Mouse (Mus musculus) left cerebral cortex, postnatal 4 days (tissue): ENCODE results near the gene Lgalsl. TPM values are rescaled to one million over a fixed set of nuclear protein-coding genes. Genes with fewer than 3 reads are reported as not detected.

Experiments
- DNase-seq: peaks from one replicate; pipeline ENCODE4 v3.0.0-alpha.2; 2022
- intact Hi-C: fragments of 180-260 bp; cut with DNase I; formaldehyde crosslinking; loops from one replicate; pipeline ENCODE4 v1.15.1; 2025
- total RNA-seq, 2 experiments: library from RNA; stranded (reverse); gene quantifications; 2 replicates each; pipeline ENCODE4 v1.2.3; 2021

Lgalsl gene
- total RNA-seq, 2 experiments from 2014 or later, result 86.3 to 90.8 TPM

DNA sequence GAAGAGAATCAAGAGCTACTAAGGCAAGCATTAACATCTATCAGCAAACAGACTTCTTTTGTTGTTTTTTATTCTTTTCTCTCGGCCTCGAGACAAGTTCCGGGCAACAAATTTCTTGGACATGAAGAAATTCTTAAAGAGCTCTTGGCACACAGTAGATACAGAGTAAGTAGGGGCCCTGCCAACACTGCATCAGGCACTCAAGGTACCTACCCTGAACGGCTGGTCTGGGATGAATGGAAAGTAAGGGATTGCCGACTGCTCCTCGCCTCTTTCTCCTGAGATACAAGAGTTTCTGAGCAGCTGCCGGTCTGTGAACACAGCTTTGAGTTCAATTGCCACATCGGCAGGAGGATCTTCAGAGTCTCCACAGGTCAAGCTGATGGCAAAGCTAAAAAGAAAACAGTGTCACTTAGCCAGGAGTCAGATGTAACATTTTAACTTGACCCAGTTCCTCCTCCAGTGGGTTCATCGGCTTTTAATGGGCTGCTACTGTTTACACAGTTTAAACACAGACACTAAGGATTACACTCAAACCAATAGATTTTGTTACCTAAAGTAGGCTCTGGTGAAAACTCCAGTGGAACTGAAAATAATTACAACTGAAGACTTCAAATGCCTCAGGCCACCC is 1.7 kb downstream of the Lgalsl start:
- no peak for DNase-seq
- intact Hi-C loops, result no loop called here

DNA sequence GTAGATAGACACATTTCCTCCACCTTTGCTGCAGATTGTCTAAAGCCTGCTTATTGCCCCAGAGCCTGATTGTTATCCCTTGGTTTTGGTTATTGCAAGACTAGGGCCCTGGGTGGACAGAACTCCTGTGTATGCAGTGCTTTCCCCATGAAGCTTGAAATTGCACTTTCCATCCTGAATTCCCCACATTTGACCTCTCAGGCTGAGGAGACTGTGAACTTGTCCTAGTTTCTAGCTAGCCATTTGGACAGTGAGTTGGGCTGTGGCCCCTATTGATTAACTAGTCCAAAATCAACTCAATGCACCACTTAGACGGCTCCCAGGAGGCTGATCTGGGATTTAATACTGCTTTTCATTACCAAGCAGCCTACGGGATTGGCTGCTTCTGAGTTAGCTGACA is 6.9 kb downstream of the Lgalsl start:
- no peak for DNase-seq
- intact Hi-C loops, result no loop called here

- intact Hi-C loops, result no loop called here
- no peak for DNase-seq
Measured at GRCm38 (mm10) chr11:20823301-20823700, 7.6 kb downstream of the Lgalsl start.

DNA sequence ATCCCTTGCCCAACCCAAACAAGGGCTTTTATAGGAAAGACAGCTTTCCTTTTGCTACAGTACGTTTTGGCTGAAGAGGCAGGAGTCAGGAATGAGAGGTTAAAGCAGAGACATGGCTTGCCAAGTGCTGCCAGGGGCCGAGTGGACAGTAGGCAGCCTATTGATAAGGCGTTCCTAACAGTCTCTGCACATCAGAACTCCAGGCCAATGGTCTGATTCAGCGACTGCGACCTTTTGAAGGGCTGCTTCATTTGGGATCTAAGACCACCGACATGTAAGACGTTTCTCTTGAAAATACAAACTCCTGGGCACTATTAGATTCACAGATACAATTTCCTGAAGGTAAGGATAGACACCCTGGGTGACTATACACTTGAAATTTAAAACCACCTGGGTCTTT is 9.5 kb downstream of the Lgalsl start:
- DNase-seq, result no peak
- intact Hi-C loops, result no loop called here

DNA sequence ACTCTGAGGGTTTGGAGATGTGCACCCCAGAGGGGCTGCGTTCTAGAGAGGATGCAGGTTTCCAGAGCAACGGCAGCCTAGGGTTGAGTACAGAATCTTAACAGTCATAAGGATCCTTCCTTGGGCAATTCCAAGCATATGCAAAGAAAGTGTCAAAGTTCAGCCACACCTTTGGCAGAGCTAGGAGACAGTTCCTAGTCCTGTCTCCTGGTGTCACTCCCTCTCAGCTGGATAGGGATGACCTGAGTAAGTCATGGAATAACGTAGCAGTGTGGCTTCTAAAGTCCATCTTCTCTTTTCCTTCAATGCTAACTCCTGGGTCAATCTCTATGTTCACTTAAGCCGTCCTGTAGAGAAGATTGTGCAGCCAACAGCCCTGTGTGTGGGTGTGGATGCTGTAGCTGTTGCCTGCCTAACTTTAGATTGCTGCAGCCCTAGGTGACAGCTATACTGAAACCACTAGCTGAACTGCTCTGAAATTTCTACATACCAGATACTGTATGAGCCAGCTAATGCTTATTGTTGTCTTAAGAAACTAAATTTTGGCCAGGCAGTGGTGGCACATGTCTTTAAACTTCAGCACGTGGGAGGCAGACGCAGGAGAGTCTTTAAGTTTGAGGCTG is 16.8 kb downstream of the Lgalsl start:
- DNase-seq, result no peak
- intact Hi-C loops, result no loop called here

- intact Hi-C loops, result no loop called here
- DNase-seq, result no peak
Measured at GRCm38 (mm10) chr11:20812153-20812887, 18.5 kb downstream of the Lgalsl start.

DNA sequence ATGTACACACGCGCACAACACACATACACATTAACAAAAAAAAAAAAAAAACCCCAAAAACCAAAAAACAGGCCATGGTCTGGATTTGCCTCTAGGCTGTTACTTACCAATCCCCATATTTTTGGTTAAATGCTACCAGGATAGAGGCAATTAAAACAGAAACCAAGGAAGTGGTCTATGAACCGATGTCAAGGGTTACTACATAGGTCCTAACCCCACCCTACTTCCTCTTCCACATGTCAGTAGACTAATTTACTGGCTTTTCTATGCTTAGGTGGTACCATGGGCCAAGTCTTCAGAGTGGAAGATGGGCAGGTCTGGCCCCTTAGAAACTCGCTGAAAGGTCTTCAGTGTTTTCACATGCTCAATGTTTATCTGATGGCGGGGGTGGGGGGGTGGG is 24.2 kb downstream of the Lgalsl start:
- no peak for DNase-seq
- intact Hi-C loops, result no loop called here

DNA sequence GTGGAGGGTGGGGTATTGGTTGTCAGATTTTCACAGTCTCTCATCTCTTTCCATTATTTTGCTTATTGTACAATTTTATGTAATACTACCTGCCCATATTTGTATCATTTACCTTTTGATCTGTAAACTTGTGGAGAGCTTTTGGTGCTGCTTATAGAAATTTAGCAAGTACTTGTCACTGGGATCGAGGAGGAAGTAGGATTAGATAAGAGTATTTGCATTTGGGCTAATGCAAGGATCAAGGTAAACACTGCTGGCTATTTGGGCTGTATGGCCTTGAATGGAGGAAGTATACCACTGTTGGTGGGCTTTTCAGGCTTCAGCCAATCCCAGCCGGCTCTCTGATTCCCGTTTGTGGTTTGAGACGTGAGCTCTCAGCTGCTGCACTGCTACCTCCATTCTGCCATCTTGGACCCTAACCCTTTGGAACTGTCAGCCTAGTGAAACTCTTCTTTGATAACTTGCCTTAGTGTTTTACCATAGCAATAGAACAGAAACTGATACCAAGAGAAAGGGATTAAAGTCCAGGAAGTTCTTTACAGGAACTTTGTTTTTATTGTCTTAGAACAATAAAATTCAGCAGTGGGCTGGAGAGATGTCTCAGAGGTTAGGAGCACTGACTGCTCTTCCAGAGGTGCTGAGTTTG is 25.1 kb downstream of the Lgalsl start:
- DNase-seq, result no peak
- intact Hi-C loops, result no loop called here

GRCm38 (mm10) chr11:20804416-20804815 is 26.4 kb downstream of the Lgalsl start:
- intact Hi-C loops, result no loop called here
- no peak for DNase-seq

DNA sequence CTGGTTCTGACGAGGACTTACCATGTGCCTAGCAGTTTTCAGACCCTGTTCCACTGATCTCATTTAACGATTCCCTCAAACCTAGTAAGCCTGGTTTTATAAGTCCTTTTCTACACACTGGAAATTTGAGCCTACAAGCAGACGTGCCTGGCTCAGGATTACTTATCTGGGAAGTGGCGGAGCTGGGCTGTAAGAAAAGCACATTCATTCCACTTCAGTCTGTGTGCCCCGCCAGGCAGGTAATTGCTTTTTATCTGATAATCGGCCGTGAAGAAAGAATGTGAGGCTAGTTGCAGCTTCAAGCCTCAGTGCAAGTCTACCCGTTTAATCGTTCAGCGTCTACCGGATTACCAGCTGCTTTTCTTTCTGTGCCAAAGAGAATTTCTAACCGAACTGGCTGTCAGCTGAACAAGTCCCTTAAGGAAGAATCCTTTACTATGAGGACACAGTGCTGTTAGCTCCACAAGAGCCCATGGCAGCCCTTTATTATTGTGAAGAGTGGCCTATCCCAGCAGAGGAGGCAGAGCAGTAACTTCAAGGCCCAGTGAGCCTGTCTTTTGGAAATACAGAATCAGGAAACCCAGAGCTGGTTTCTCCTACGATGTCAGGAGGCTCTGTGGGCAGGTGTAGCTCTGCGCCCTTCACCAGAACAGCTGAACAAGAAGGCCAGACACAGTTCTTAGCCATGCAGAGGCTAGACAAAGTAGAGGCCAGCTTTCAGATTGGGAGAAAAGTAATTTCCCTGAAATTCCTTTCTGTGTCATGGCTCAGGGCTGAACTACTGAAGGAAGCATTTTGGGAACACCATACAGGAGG is 30.4 kb downstream of the Lgalsl start:
- intact Hi-C loops, result no loop called here
- DNase-seq, result no peak

- intact Hi-C loops, result loop anchor here (5.0 to 10.0 kb wide), 2 partner anchors 379 to 657 kb away; no protein-coding TSS in a partner anchor
Measured at GRCm38 (mm10) chr11:20797841-20798240, 33.0 kb downstream of the Lgalsl start.

GRCm38 (mm10) chr11:20795466-20795865 is 35.4 kb downstream of the Lgalsl start:
- no peak for DNase-seq
- intact Hi-C loops, result loop anchor here (2.0 to 10.0 kb wide), 3 partner anchors 119 to 659 kb away; no protein-coding TSS in a partner anchor

More at GRCm38 (mm10) chr11:20797841-20798240, 33.0 kb downstream of the Lgalsl start:
- DNase-seq, result no peak

GRCm38 (mm10) chr11:20794913-20795254 is 36.0 kb downstream of the Lgalsl start:
- intact Hi-C loops, result loop anchor here (2.0 to 10.0 kb wide), 3 partner anchors 120 to 660 kb away; no protein-coding TSS in a partner anchor
- no peak for DNase-seq

- intact Hi-C loops, result loop anchor here (2.0 to 10.0 kb wide), 2 partner anchors 120 to 660 kb away; no protein-coding TSS in a partner anchor
- peak; percentile 82 for DNase-seq
Measured at GRCm38 (mm10) chr11:20794196-20794912, 36.5 kb downstream of the Lgalsl start.

DNA sequence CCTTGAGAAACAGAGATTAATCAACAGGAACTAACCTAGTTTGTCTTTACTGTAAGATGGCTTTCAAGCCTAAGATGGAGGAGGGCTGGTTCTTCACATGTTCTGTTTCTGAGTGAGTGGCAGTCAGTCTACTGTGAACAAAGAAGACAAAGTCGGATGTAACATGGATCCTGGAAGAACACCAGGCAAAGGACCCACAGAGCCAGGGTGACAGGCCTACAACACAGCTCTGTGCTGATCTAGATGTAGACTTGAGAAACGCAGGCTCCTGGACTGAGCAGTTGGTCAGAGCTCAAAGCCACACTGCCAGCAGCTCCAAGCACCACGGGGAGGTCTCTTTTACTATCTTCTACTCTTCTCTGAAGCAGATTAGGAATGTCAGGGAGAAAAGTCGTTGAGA is 37.2 kb downstream of the Lgalsl start:
- no peak for DNase-seq
- intact Hi-C loops, result loop anchor here (2.0 to 10.0 kb wide), 2 partner anchors 121 to 661 kb away; no protein-coding TSS in a partner anchor

DNA sequence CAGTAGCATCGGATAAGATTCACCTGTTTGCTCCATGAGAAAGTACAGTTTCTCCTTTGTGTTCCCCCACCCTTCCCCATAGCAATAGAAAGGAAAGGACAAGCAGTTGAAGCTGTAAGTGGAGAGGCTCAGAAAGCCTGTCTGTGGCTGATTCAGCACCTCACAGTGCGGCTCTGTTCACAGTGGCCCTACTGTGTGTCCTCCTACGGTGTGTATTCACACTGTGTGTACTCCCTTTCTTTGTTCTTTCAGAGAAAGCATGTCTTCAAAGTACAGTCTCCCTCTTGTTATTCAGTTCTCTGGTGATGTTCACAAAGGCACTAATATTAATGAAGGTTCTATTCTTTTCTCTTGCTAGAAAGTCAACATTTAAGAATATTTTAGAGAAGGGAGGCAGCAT is 38.2 kb downstream of the Lgalsl start:
- DNase-seq, result no peak
- intact Hi-C loops, result loop anchor here (10.0 kb wide), 1 partner anchor 662 kb away; no protein-coding TSS in a partner anchor

- intact Hi-C loops, result loop anchor here (10.0 kb wide), 1 partner anchor 663 kb away; no protein-coding TSS in a partner anchor
- no peak for DNase-seq
Measured at GRCm38 (mm10) chr11:20791334-20791733, 39.5 kb downstream of the Lgalsl start.

- no peak for DNase-seq
- intact Hi-C loops, result no loop called here
Measured at GRCm38 (mm10) chr11:20789015-20789414, 41.8 kb downstream of the Lgalsl start.

DNA sequence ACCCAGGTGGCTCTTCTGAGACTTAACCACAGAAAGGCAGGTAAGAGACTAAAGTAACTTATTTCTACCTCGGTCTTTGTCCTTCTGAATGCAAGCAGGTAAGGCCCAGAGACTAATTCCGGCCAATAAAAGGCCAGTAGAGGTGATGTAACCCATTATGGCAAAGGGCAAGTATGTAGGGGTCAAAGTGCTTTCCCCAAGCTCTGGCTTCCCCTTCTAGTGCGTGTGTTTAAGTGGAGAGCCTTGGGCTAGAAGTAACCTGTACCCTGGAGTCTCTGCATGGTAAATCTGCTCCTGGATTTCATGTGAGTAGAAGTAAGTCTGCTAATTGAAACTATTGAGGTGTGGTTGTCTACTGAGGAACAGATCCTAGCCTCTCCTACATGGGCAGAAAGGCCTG is 42.8 kb downstream of the Lgalsl start:
- DNase-seq, result no peak
- intact Hi-C loops, result no loop called here

DNA sequence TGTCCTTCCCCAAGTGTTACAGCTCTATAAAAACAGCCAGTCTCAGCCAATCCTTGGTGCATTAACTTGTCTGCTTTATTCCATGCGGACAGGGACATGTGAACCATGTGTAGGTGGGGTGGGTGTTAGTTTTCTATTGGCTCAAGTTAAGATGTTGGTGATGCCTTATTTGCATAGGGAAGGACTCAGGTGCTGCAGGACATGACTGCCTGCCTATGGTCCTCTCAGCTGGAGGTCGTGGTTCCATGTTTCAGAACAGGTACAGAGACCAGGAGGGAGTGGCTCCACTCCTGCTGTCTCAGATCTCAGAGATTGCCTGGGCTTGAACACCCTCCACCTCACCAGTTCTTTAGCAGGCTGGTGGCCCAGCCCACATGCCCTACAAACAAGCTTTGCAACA is 44.7 kb downstream of the Lgalsl start:
- no peak for DNase-seq
- intact Hi-C loops, result no loop called here
